ENCODE assay signal across 7 mouse cellular contexts in genomic region chr7:112953777-112954291, GRCm38 (mm10). TPM values are rescaled to one million over a fixed set of nuclear protein-coding genes. Genes with fewer than 3 reads are reported as not detected.
DNase-seq lines count a peak whose midpoint lies in the region; ATAC-seq lines count a peak whose summit lies in the region.

Gene Rassf10, plus strand, starts transcription at chr7:112953962.

- peak; percentile 93 for DNase-seq in adrenal gland, postnatal 25 days
- DNase-seq in cerebellum, postnatal 4 days (ENCODE audit: low spot score in 2 of 2) = peak; percentile 31 to 34
- peak; percentile 73 for DNase-seq in gastrocnemius, postnatal 14 days

- intact Hi-C loops in gastrocnemius, postnatal 14 days (cut with DNase I; ENCODE audit: low total_unique reads) = no loop called here

- ATAC-seq in hindbrain, embryonic 15.5 days (ENCODE audit: low FRiP score, low read depth) = peak; percentile 62; the same call in 1 of the 2 replicates
- peak; percentile 91 for ATAC-seq in limb, embryonic 13.5 days (ENCODE audit: low FRiP score, low read depth)
- ATAC-seq in midbrain, embryonic 12.5 days (ENCODE audit: low FRiP score, low read depth) = peak; percentile 58
- peak; percentile 95 for ATAC-seq in stomach, embryonic 16.5 days (ENCODE audit: insufficient read depth, low FRiP score)

- H3K36me3 ChIP-seq in hindbrain, embryonic 15.5 days = no peaks in the 10 kb centered on the region
- no peaks in the 10 kb centered on the region for H3K36me3 ChIP-seq in limb, embryonic 13.5 days
- no peaks in the 10 kb centered on the region for H3K36me3 ChIP-seq in midbrain, embryonic 12.5 days
- no peaks in the 10 kb centered on the region for H3K36me3 ChIP-seq in stomach, embryonic 16.5 days (ENCODE audit: control insufficient read depth, insufficient read depth, low read length)

- H3K27me3 ChIP-seq in hindbrain, embryonic 15.5 days = peaks cover 40% of the 10 kb centered on the region
- H3K27me3 ChIP-seq in limb, embryonic 13.5 days = peaks cover 53% of the 10 kb centered on the region
- peaks cover 53% of the 10 kb centered on the region for H3K27me3 ChIP-seq in midbrain, embryonic 12.5 days
- peaks cover 19% of the 10 kb centered on the region for H3K27me3 ChIP-seq in stomach, embryonic 16.5 days (ENCODE audit: control insufficient read depth, insufficient read depth, low read length)

- H3K9me3 ChIP-seq in hindbrain, embryonic 15.5 days = no peaks in the 10 kb centered on the region
- H3K9me3 ChIP-seq in limb, embryonic 13.5 days = no peaks in the 10 kb centered on the region
- no peaks in the 10 kb centered on the region for H3K9me3 ChIP-seq in midbrain, embryonic 12.5 days
- no peaks in the 10 kb centered on the region for H3K9me3 ChIP-seq in stomach, embryonic 16.5 days (replicated peaks; ENCODE audit: control insufficient read depth, low read length)

- WGBS in hindbrain, embryonic 15.5 days = 1% methylated on average over 40 of the region's 41 CpGs
- 1% methylated on average over 41 of the region's 41 CpGs for WGBS in limb, embryonic 13.5 days
- WGBS in midbrain, embryonic 12.5 days = under 1% methylated on average over 41 of the region's 41 CpGs
- WGBS in stomach, embryonic 16.5 days = under 1% methylated on average over 41 of the region's 41 CpGs

- H3K9ac ChIP-seq in hindbrain, embryonic 15.5 days = peak within 1 kb of the TSS; percentile 44
- H3K9ac ChIP-seq in limb, embryonic 13.5 days = peak within 1 kb of the TSS; percentile 63
- H3K9ac ChIP-seq in midbrain, embryonic 12.5 days (replicated peaks) = peak within 1 kb of the TSS; percentile 47
- H3K9ac ChIP-seq in stomach, embryonic 16.5 days (ENCODE audit: low read length) = peak within 1 kb of the TSS; percentile 81

- H3K4me2 ChIP-seq in hindbrain, embryonic 15.5 days = peak within 1 kb of the TSS; percentile 77
- H3K4me2 ChIP-seq in limb, embryonic 13.5 days (replicated peaks) = peak within 1 kb of the TSS; percentile 91
- H3K4me2 ChIP-seq in midbrain, embryonic 12.5 days (replicated peaks) = peak within 1 kb of the TSS; percentile 66
- H3K4me2 ChIP-seq in stomach, embryonic 16.5 days (ENCODE audit: low read depth, low read length) = peak within 1 kb of the TSS; percentile 84

- H3K4me3 ChIP-seq in hindbrain, embryonic 15.5 days = peak within 1 kb of the TSS; percentile 43
- peak within 1 kb of the TSS; percentile 53 for H3K4me3 ChIP-seq in limb, embryonic 13.5 days
- H3K4me3 ChIP-seq in midbrain, embryonic 12.5 days = peak within 1 kb of the TSS; percentile 46
- peak within 1 kb of the TSS; percentile 69 for H3K4me3 ChIP-seq in stomach, embryonic 16.5 days (replicated peaks; ENCODE audit: low read length)

- H3K4me1 ChIP-seq in hindbrain, embryonic 15.5 days (replicated peaks) = peaks cover 21% of the 10 kb centered on the region
- H3K4me1 ChIP-seq in limb, embryonic 13.5 days = peaks cover 30% of the 10 kb centered on the region
- H3K4me1 ChIP-seq in midbrain, embryonic 12.5 days = peaks cover 34% of the 10 kb centered on the region
- H3K4me1 ChIP-seq in stomach, embryonic 16.5 days (ENCODE audit: control insufficient read depth, insufficient read depth, low read length) = peaks cover 16% of the 10 kb centered on the region; the same call in 1 of the 2 replicates

- no peak within 1 kb of the TSS for H3K27ac ChIP-seq in hindbrain, embryonic 15.5 days (replicated peaks)
- no peak within 1 kb of the TSS for H3K27ac ChIP-seq in limb, embryonic 13.5 days
- H3K27ac ChIP-seq in midbrain, embryonic 12.5 days (replicated peaks) = no peak within 1 kb of the TSS
- H3K27ac ChIP-seq in stomach, embryonic 16.5 days (ENCODE audit: low read length) = peak within 1 kb of the TSS; percentile 69; the same call in 1 of the 2 replicates

RNA-seq across cellular contexts. Expression of gene Rassf10, which starts in this region (rescaled TPM):
- 9.1 and 12.5 TPM in 2 replicates for total RNA-seq in adrenal gland, postnatal 25 days (2021)
- total RNA-seq in gastrocnemius, postnatal 14 days (2021) = under 1 TPM; 0.42 to 0.70 TPM
- polyA plus RNA-seq in hindbrain, embryonic 15.5 days (2015; fragmentation: Nextera tagmentation; extraction: Ambion mirVana) = 3.4 and 3.6 TPM in 2 replicates
- polyA plus RNA-seq in limb, embryonic 13.5 days (2015; fragmentation: Nextera tagmentation; extraction: Ambion mirVana) = 2.1 and 2.3 TPM in 2 replicates
- polyA plus RNA-seq in midbrain, embryonic 12.5 days (2016; fragmentation: Nextera tagmentation; extraction: Ambion mirVana) = 1.4 and 1.6 TPM in 2 replicates
- polyA plus RNA-seq in stomach, embryonic 16.5 days (2015; fragmentation: Nextera tagmentation; extraction: Ambion mirVana) = 5.3 and 6.3 TPM in 2 replicates

Comparison
In these comparisons a context has a peak if more than half of its experiments do, and no peak if none do; other contexts are left out.
1. Peak in DNase-seq in gastrocnemius, postnatal 14 days; RNA of the gene not detected or under 1 TPM.
2. DNase-seq: peak in every context shown above with its lines; median percentile 93 in adrenal gland, postnatal 25 days; 73 in gastrocnemius, postnatal 14 days; 32 in cerebellum, postnatal 4 days.